Mouse (Mus musculus) heart, postnatal 0 days (tissue): ENCODE measurements around the gene Gm45713.

Experiments
- CTCF ChIP-seq: IDR thresholded peaks from 2 replicates; pipeline ENCODE4 v1.5.1; 2016; ENCODE audit warnings: antibody characterized with exemption, control low read depth, low read depth
- EP300 ChIP-seq: IDR thresholded peaks from 2 replicates; pipeline ENCODE4 v1.6.1; 2016; ENCODE audit warnings: antibody characterized with exemption, low read depth

GRCm38 (mm10) chr7:45160316-45160800 is 24.3 kb upstream of the Gm45713 start:
- TF ChIP-seq CTCF (no peak), EP300 (no peak)
